Comparison of ENCODE assay signal across 8 mouse cellular contexts in genomic region chr7:126799050-126799467, GRCm38 (mm10). TPM values are rescaled to one million over a fixed set of nuclear protein-coding genes. Genes with fewer than 3 reads are reported as not detected.
DNase-seq lines count a peak whose midpoint lies in the region; ATAC-seq lines count a peak whose summit lies in the region.

No protein-coding gene starts in this region.

- peak; percentile 95 for DNase-seq in 3T3-L1 (ENCODE audit: low read depth, low spot score)
- DNase-seq in adrenal gland, postnatal 4 days (ENCODE audit: low spot score in 2 of 2), result peak; percentile 91 to 95
- DNase-seq in embryonic facial prominence, embryonic 14.5 days (ENCODE audit: low spot score), result peak; percentile 99
- DNase-seq in heart, adult 9 months (ENCODE audit: low spot score in 2 of 2), result peak; percentile 98 to 99
- DNase-seq in monocyte, adult 2 months (ENCODE audit: low read depth in 1 of 2, low spot score in 2 of 2), result peak; percentile 88 to 91
- DNase-seq in spleen, postnatal 36 days (ENCODE audit: low spot score in 2 of 2), result peak; percentile 98

- H3K27me3 ChIP-seq in embryonic facial prominence, embryonic 14.5 days (replicated peaks; ENCODE audit: control insufficient read depth, insufficient read depth, low read length), result no peaks in the 10 kb centered on the region
- no peaks in the 10 kb centered on the region for H3K27me3 ChIP-seq in kidney, embryonic 14.5 days (ENCODE audit: control insufficient read depth, insufficient read depth, low read length)
- H3K27me3 ChIP-seq in limb, embryonic 15.5 days, result no peaks in the 10 kb centered on the region

- H3K9me3 ChIP-seq in embryonic facial prominence, embryonic 14.5 days (ENCODE audit: control insufficient read depth, low read length), result no peaks in the 10 kb centered on the region
- no peaks in the 10 kb centered on the region for H3K9me3 ChIP-seq in kidney, embryonic 14.5 days (ENCODE audit: control insufficient read depth, low read length)
- no peaks in the 10 kb centered on the region for H3K9me3 ChIP-seq in limb, embryonic 15.5 days

- H3K4me1 ChIP-seq in embryonic facial prominence, embryonic 14.5 days (ENCODE audit: control insufficient read depth, insufficient read depth, low read length), result peaks cover 11% of the 10 kb centered on the region
- peaks cover 17% of the 10 kb centered on the region for H3K4me1 ChIP-seq in kidney, embryonic 14.5 days (ENCODE audit: control insufficient read depth, insufficient read depth, low read length)
- H3K4me1 ChIP-seq in limb, embryonic 15.5 days, result peaks cover 41% of the 10 kb centered on the region

- peak overlapping the region; percentile 99 for H3K27ac ChIP-seq in embryonic facial prominence, embryonic 14.5 days (replicated peaks; ENCODE audit: low read depth, low read length)
- H3K27ac ChIP-seq in kidney, embryonic 14.5 days (ENCODE audit: low read depth, low read length), result peak overlapping the region; percentile 94
- H3K27ac ChIP-seq in limb, embryonic 15.5 days, result peak overlapping the region; percentile 99

- WGBS in embryonic facial prominence, embryonic 14.5 days, result 2% methylated on average over 10 of the region's 36 CpGs
- under 1% methylated on average over 26 of the region's 36 CpGs for WGBS in kidney, embryonic 14.5 days
- under 1% methylated on average over 26 of the region's 36 CpGs for WGBS in limb, embryonic 15.5 days

- peak; percentile 97 for ATAC-seq in embryonic facial prominence, embryonic 14.5 days (ENCODE audit: low read depth)
- peak; percentile 95 for ATAC-seq in kidney, embryonic 14.5 days (ENCODE audit: low FRiP score, low TSS enrichment)
- peak; percentile 96 for ATAC-seq in limb, embryonic 15.5 days (ENCODE audit: insufficient number of reproducible peaks, low FRiP score, low TSS enrichment, low read depth)

- H3K4me2 ChIP-seq in embryonic facial prominence, embryonic 14.5 days (ENCODE audit: low read depth, low read length), result peak overlapping the region; percentile 82
- peak overlapping the region; percentile 73 for H3K4me2 ChIP-seq in kidney, embryonic 14.5 days (replicated peaks; ENCODE audit: low read depth, low read length)
- H3K4me2 ChIP-seq in limb, embryonic 15.5 days, result peak overlapping the region; percentile 62

- H3K4me3 ChIP-seq in embryonic facial prominence, embryonic 14.5 days (ENCODE audit: low read depth, low read length), result peak overlapping the region; percentile 88
- H3K4me3 ChIP-seq in kidney, embryonic 14.5 days (ENCODE audit: low read length), result peak overlapping the region; percentile 92
- peak overlapping the region; percentile 83 for H3K4me3 ChIP-seq in limb, embryonic 15.5 days

- H3K36me3 ChIP-seq in embryonic facial prominence, embryonic 14.5 days (ENCODE audit: control insufficient read depth, insufficient read depth, low read length), result peaks cover 39% of the 10 kb centered on the region
- peaks cover 47% of the 10 kb centered on the region for H3K36me3 ChIP-seq in kidney, embryonic 14.5 days (ENCODE audit: control insufficient read depth, insufficient read depth, low read length)
- H3K36me3 ChIP-seq in limb, embryonic 15.5 days, result peaks cover 47% of the 10 kb centered on the region

- peak overlapping the region; percentile 84 for H3K9ac ChIP-seq in embryonic facial prominence, embryonic 14.5 days (ENCODE audit: low read depth, low read length)
- H3K9ac ChIP-seq in kidney, embryonic 14.5 days (ENCODE audit: low read depth, low read length), result peak overlapping the region; percentile 90
- peak overlapping the region; percentile 87 for H3K9ac ChIP-seq in limb, embryonic 15.5 days

RNA-seq across cellular contexts. Expression of gene Fam57b, which starts 1.6 kb away (rescaled TPM):
- 10 to 100 TPM; 16.7 to 18.0 TPM for total RNA-seq in adrenal gland, postnatal 4 days (2021)
- 1.1 and 1.9 TPM in 2 replicates for polyA plus RNA-seq in embryonic facial prominence, embryonic 14.5 days (2014; fragmentation: Nextera tagmentation; extraction: Ambion mirVana)
- polyA plus RNA-seq in kidney, embryonic 14.5 days (2014; fragmentation: Nextera tagmentation; extraction: Ambion mirVana), result 0.15 TPM in 1 of 2 replicates, not detected in the other
- polyA plus RNA-seq in limb, embryonic 15.5 days (2015; fragmentation: Nextera tagmentation; extraction: Ambion mirVana), result 0.22 and 0.56 TPM in 2 replicates

RNA-seq across cellular contexts. Expression of gene Ppp4c, which starts 6.8 kb away (rescaled TPM):
- 100 to 1,000 TPM; 134 to 142 TPM for total RNA-seq in adrenal gland, postnatal 4 days (2021)
- polyA plus RNA-seq in embryonic facial prominence, embryonic 14.5 days (2014; fragmentation: Nextera tagmentation; extraction: Ambion mirVana), result 214 and 256 TPM in 2 replicates
- 294 and 371 TPM in 2 replicates for polyA plus RNA-seq in kidney, embryonic 14.5 days (2014; fragmentation: Nextera tagmentation; extraction: Ambion mirVana)
- polyA plus RNA-seq in limb, embryonic 15.5 days (2015; fragmentation: Nextera tagmentation; extraction: Ambion mirVana), result 212 and 227 TPM in 2 replicates

RNA-seq across cellular contexts. Expression of gene Tbx6, which starts 17.8 kb away (rescaled TPM):
- total RNA-seq in adrenal gland, postnatal 4 days (2021), result under 1 TPM; 0.65 to 0.90 TPM
- polyA plus RNA-seq in embryonic facial prominence, embryonic 14.5 days (2014; fragmentation: Nextera tagmentation; extraction: Ambion mirVana), result 0.24 and 0.35 TPM in 2 replicates
- 0.24 and 0.36 TPM in 2 replicates for polyA plus RNA-seq in kidney, embryonic 14.5 days (2014; fragmentation: Nextera tagmentation; extraction: Ambion mirVana)
- polyA plus RNA-seq in limb, embryonic 15.5 days (2015; fragmentation: Nextera tagmentation; extraction: Ambion mirVana), result 0.37 and 0.46 TPM in 2 replicates

RNA-seq across cellular contexts. Expression of gene Ypel3, which starts 22.3 kb away (rescaled TPM):
- total RNA-seq in adrenal gland, postnatal 4 days (2021), result 100 to 1,000 TPM; 112 to 122 TPM
- polyA plus RNA-seq in embryonic facial prominence, embryonic 14.5 days (2014; fragmentation: Nextera tagmentation; extraction: Ambion mirVana), result 117 and 123 TPM in 2 replicates
- 87.5 and 94.5 TPM in 2 replicates for polyA plus RNA-seq in kidney, embryonic 14.5 days (2014; fragmentation: Nextera tagmentation; extraction: Ambion mirVana)
- 117 and 122 TPM in 2 replicates for polyA plus RNA-seq in limb, embryonic 15.5 days (2015; fragmentation: Nextera tagmentation; extraction: Ambion mirVana)

RNA-seq across cellular contexts. Expression of gene 4930451I11Rik, which starts 32.4 kb away (rescaled TPM):
- not detected for total RNA-seq in adrenal gland, postnatal 4 days (2021)
- polyA plus RNA-seq in embryonic facial prominence, embryonic 14.5 days (2014; fragmentation: Nextera tagmentation; extraction: Ambion mirVana), result not detected in 2 replicates
- polyA plus RNA-seq in kidney, embryonic 14.5 days (2014; fragmentation: Nextera tagmentation; extraction: Ambion mirVana), result not detected in 2 replicates
- polyA plus RNA-seq in limb, embryonic 15.5 days (2015; fragmentation: Nextera tagmentation; extraction: Ambion mirVana), result not detected in 2 replicates

Comparison
In these comparisons a context has a peak if more than half of its experiments do, and no peak if none do; other contexts are left out.
1. Peak in every context shown above with its lines: DNase-seq, ATAC-seq, H3K4me3 ChIP-seq and H3K27ac ChIP-seq.